Mouse (Mus musculus): Measurements from ENCODE around the gene Bhmt. TPM values are rescaled to one million over a fixed set of nuclear protein-coding genes. Genes with fewer than 3 reads are reported as not detected.
A peak's percentile ranks its signal among the peaks of the same experiment; 100 is the strongest.

Gene Bhmt
- not detected for total RNA-seq (2021)
- long read RNA-seq: 0 reads

DNA sequence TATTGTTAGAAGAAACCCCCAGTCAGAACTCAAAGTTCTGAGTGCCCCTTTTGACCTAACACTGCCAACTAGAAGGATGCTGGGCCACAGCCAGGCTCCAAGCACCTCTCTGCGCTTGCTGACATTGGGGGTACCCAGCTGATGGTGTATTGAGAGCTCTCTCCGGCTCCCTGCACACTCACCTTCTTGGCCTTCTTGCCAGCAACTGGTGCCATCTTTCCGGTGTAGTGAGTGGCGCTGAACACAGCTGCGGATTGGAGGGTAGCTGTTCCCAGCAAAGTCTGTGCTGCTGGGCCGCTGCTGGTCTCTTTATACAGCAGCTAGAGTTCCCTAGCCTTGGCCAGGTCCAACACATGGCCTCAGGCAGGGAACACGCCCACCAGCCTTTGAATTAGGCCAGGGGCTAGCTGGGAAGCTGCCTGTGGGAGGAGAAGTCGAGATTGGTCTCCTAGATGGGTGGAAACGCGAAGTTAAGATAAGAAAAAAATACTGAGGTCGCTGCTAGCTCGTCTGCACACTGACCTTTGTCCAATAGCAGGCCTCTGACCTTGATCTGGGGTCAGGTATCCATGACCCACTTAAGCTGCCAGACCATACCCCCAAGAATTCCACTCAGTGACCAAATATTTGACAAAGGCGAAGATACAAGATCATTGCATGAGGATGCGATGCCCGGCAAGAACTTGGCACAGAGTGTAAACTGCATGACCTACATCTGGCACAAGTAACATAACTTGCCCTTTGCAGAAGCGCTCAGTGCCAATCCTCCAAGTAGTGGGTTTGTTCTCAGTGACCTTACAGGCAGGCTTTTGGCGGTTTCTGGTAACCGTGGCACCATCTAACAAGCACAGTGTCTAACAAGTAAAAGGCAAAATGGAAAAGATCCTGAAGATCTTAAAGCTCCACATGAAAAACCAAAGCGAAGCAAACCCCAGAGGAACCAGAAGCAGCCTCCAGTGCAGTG lies at the start of gene Bhmt:
Bhmt (minus strand) TSS at position 680 of the 964 bp plus-strand sequence.
- no peak for DNase-seq (ENCODE audit: low spot score in 2 of 2)

DNA sequence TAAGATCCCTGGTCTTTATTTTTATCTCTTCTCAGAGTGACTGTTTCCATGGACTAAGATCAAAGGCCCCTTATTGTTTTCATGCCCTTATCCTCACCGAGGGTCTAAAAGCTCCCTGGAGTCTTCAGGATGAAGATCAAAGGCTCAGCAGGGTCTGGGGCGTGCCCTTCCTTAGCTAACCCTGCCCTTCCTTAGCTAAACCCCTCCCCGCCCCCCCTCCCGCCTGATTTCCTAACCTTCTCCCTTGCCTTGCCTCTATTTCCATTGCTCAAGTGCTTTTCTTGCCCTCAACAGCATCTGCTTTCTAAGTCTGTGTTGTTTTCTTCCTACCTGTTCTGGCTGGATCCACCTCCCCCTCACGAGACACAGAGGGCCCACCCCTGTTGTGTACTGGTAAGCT lies 49.6 kb upstream of the Bhmt start:
- DNase-seq (ENCODE audit: low spot score in 2 of 2): no peak

DNA sequence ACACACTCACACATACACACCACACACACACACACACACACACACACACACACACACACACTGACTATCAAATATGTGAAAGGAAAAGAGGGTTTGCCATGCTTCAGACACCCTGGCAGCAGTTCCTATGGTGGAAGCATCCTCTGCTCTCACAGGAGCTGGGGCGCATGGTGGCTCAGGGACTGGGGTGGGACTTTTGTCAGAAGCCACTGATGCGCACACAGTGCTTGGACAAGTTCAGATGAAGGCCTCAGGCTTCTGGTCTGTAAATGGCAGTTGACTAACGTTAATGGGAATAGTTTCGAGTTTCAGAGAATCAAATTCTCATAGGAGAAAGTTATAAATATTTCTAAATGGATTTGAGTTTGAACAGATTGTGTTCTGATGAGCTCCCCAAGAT lies 47.5 kb upstream of the Bhmt start:
- no peak for DNase-seq (ENCODE audit: low spot score in 2 of 2)

DNA sequence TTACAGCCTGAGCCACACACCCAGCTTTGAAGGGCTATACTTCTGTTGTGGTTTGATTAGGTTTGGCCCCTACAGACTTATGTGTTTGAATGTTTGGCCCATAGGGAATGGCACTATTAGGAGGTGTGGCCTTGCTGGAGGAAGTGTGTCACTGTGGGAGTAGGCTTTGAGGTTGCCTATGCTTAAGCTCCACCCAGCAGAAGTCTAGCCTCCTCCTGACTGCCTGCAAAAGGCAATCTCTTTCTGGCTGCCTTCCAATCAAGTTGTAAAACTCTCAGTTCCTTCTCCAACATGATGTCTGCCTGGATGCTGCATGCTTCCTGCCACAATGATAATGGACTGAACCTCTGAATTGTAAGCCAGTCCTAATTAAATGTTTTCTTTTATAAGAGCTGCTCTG lies 45.6 kb upstream of the Bhmt start:
- no peak for DNase-seq (ENCODE audit: low spot score in 2 of 2)

DNA sequence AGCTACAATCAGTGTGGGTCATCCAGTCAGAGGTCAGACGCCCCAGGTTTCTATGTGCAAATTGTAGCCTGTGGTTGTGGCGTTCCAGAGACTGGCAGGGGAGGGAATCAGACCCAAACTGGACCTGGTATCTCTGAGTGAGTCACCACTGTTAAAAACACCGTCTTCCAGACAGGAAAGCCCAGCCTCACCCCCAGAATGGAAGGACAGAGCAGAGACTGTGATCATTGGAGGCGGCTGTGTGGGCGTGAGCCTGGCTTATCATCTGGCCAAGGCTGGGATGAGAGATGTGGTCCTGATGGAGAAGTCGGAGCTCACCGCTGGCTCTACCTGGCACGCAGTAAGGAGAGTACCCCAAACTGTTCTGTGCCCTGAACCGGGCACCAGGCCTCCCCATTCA lies 39.1 kb upstream of the Bhmt start:
- no peak for DNase-seq (ENCODE audit: low spot score in 2 of 2)

DNA sequence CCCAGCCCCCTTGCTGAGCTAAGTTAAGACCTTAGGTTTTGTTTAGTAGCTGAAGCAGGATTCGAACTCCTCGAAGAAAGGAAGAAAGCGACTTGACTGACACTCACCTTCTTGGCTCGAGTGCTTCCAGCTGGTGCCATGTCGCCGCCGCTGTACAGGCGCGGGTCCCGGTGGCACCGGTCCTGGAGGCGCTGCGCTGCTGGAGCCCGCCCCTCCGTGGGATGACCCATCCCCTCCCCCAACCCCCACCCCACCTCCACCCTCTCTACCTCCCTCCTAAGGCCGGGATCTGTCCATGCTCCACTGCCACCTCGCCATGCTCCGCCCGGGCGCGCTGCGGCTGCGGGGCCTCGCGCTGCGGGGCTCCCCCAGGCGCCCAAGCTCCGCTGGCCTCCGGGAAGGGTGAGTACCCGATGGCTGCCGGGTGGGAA lies 36.4 kb upstream of the Bhmt start, which contains the start of the genes Bhmt2 and Dmgdh:
Bhmt2 (minus strand) TSS at position 172 of the 431 bp plus-strand sequence.
Dmgdh (plus strand) TSS at position 303 of the 431 bp plus-strand sequence.
- no peak for DNase-seq (ENCODE audit: low spot score in 2 of 2)

DNA sequence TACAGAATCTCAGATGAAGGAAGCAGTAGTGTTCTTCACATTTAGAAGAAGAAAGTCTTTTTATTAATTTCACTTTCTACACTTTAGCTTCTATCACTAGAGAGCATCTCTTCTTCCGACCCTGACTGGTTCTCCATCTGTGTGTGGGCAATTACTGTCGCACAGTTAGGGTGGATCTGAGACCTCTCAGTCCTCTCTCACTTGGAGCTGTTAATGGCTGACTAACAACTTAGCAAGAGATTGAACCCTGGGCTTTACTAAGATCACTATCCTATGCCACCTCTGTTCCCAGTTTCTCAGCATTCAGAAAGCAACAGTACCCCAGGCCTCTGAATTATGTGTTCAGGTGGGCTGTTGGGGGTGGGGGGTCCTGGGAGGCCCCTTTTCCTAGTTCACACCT lies 35.5 kb upstream of the Bhmt start:
- DNase-seq (ENCODE audit: low spot score in 2 of 2): no peak

DNA sequence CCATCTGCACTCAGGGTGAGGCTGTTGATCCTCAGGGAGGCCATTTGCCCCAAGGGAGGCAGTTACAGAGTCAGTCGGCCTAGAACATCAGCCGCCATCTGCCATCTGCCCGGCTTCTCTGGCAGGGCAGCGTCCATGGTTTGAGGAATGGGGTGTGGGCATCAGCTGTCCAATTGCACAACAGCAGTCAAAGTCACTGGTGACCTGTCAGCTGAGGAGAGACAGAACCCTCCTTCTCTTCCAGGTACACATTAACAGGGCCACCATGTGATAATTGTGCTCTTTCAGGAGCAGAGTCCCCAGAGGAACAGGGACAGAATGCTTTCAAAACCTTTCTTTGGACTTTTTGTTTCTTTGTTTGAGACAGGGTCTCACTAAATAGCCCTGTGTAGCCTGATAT lies 34.6 kb upstream of the Bhmt start:
- DNase-seq (ENCODE audit: low spot score in 2 of 2): no peak

DNA sequence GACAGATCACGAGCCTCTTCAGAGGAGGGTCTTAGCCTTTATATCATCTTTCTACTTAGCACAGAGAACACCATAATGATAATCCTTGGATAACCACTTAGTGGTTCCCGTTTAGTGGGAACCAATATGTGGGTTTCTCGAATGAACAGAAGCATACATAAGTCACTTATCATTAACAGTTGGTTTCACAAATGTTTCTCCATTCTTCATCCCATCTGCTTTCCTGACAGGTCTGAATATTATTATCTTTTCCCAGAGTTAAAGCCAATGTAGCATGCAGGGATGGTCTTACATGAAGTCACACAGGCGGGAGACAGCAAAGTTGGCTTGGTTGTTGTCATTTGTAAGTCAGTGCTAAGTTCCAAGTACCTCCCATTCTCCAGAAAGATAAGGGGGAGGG lies 29.8 kb upstream of the Bhmt start:
- no peak for DNase-seq (ENCODE audit: low spot score in 2 of 2)

DNA sequence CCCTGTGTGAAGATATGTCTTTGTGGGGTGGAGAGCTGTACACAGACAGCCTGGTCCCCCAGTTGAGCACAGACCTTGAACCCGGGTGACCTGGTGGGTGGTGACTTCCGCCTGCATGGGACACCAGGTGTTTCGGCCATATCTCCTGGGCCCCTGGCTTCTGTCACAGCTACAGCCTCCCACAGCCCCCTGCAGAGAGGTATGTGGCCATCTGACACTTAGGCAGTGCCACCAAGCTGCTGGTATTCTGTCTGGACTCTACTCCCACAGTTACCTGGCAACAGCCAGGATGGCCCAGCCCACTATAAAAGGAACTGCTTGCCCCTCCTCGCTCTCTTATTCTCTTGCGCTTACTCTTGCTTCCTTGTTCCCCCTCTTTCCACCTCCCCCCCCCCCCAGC lies 20.2 kb upstream of the Bhmt start:
- no peak for DNase-seq (ENCODE audit: low spot score in 2 of 2)

DNA sequence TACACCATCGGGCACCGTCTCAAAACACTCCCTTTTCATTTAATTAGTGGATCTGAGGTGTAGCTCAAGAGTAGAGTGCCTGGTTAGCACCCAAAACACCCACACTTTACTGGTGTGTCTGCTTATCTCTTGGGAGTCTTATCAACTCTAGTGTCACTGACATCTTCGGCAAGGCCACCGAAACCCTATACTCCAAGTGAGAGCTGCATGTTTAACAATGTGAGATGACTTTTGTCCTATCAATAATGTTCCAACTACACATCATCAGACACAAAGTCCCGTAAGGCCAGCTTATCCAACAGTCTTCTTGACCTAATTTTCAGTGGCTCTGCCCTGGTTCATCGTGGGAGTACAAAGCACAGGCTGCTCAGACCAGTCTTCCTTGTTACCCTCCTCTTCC lies 15.6 kb upstream of the Bhmt start:
- DNase-seq (ENCODE audit: low spot score in 2 of 2): no peak

DNA sequence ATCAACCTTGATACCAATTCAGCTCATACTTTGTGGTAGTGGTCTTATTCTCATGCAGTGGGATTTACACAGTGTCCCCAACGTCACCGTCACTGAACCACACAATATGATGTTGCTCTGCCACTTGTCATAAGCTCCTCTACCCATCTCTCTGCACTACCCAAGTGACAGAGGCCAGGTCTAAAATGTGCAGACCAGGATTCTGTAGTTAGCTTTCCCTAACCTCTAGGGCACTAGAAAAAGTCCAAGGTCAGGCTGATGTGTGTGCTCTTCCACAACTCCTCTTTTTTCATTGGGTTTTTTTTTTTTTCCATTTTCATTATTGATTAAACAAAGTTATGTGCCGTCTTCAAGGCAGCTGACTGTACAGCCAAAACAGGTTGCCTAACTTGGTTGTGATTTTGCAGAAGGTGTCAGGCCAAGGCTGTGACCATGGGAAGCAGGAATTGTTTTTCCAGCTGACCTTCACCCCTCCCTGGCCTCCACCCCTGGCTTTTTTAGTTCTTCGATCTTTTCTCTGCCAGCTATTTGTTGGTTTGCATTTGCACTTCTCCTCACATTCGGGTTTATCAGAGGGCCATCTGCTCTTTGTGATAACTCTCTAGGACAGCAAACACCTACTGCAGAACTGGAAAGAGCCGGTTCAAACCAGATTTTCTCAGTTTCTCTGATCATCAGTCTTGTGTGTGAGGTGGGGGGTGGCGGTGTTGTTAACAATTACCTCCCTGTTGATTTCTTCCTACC lies 10.8 kb upstream of the Bhmt start:
- DNase-seq (ENCODE audit: low spot score in 2 of 2): no peak

DNA sequence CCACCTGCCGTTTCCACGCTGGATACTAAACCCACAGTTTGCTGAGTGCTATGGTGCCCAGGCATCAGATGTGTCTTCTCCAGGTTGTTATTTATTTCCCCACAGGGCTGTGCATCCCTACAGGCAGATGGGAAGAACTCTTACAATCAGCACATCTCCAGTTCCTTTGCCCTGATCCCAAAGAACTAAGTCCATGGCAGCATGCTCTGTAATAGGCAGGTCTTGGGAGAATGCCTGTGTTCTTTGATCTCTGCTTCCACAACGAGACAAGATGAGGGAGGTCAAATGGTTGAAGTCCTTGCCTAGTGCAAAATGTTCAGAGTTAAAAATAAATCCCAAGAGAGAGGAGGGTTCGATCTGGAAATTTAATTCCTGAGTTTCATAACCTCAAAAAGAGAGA lies 1.9 kb upstream of the Bhmt start:
- no peak for DNase-seq (ENCODE audit: low spot score in 2 of 2)

DNA sequence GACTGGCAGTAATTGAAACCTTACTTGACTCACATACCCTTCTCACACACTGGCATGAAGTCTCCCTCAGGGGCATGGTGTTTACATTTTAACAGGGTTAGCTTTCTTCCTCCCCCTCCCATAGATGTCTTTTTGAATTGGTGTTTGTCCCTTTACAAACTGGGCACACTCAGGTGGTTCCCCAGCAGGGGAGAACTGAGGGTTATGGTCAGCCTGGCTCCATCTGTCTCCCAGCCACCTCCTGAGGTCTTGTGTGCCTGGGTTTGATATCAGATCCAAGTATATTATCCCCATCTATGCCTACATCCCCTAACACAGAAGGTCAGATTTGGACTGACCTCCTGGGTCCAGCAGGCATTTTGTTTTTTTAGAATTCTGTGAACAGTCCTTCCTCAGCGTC lies 1.2 kb downstream of the Bhmt start:
- DNase-seq (ENCODE audit: low spot score in 2 of 2): no peak

DNA sequence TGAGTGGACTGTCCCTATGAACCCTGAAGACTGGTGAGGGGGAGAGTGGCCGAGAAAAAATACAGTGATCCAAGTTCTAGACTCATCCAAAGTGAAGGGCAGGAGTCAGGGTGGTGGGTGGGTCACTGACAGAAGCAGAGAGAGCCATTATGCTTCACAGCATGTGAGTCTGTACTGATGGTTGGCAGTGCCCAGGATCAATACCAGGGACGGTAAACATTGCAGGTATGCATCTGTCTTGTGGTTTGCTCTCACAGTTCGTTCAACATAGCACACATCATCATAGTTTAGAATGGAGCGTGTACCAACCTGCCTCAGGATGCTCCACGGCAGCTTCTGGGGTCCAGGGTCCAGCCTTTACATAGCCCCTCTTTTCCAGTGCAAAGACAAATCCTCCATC lies 4.8 kb downstream of the Bhmt start:
- no peak for DNase-seq (ENCODE audit: low spot score in 2 of 2)

DNA sequence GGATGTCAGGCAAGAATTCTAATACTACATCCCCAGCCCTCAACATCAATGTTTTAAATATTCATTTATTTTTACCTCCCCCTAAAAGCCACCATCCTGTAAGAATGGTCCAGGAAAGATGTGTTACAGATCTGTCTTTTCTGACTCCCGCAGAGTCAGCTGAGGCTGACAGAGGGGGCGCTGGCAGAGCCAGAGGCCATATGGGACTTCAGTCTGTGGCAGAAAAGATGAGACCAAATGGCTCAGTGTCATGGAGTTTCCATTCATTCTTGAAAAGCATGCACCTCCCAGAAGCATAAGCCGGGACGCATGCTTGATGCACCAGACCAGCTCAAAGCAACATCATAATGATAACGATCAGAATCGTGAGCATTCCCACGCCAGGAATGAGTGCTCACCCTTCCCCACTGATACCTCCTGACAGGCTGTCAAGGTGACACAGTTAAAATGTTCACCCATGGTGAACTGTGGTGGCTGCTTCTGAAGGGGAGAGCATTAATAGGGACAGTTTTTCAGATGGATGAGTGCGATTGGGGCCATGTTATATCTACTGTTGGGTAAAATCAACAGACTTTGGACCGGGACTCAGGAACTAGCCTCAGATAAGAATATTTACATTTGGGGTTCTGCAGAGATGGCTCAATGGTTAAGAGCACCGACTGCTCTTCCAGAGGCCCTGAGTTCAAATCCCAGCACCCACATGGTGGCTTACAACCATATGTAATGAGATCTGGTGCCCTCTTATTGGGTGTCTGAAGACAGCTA lies 6.6 kb downstream of the Bhmt start:
- DNase-seq (ENCODE audit: low spot score in 2 of 2): peak; percentile 31 to 47

DNA sequence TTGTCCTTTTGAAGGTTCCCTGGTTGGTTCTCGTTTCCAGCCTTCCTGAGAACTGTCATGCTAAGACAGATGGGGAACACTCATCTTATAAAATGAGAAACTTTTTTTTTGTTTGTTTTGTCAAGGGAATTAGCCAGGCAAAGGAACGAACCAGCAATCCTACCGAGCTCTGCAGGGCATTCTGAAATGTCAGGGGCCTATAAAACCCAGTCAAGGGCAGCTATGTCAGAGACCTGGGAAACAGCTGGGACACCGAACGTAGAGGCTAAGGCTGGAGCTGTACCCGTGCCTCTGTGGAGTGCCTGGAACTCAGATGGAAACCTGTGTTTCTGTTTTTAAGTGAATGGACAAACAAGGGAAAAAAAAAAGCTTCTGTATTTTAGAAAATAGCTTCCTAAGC lies 8.9 kb downstream of the Bhmt start:
- DNase-seq (ENCODE audit: low spot score in 2 of 2): no peak

DNA sequence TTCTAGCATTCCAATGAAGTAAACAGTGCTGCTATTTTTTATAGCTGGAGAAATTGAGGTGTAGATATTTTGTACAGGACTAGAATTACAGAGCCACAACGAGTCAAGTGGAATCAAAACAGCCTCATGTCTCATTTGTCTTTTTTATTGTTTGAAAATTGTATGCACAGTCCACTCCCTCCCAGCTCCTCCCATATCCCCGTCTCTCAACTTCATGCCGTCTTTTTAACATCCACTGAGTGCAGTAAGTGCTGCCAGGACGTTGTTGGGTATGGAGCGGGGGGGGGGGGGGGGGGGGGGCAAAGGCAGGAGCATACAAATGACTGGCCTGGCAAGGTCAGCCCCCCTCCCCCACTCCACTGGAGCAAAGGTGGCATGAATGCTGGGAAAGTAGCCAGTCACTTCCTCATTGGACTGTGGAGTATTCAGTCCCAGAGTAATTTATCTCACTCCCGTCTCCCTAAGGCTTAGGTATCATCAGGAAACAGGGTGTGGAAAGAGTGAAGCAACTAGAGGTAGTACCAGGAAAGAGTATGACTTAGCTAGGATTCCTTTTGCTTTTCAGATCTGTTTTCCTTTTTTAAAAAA lies 23.3 kb downstream of the Bhmt start:
- DNase-seq (ENCODE audit: low spot score in 2 of 2): no peak

DNA sequence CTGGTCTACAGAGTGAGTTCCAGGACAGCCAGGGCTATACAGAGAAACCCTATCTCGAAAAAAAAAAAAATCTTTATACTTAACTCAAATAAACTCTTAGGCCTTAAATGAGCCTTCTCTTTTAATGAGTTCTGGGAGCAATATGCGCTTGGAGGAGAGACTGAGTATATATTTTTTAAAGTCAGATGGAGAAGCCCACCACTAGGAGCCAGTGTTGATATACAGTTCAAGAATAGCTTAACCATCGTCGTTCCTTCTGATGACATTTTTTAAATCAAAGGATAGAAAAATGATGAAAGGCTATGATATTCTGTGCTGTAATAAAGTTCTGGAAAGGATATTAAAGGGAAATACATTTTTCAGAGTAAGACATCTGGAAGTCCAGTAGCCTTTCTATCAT lies 24.0 kb downstream of the Bhmt start:
- no peak for DNase-seq (ENCODE audit: low spot score in 2 of 2)

DNA sequence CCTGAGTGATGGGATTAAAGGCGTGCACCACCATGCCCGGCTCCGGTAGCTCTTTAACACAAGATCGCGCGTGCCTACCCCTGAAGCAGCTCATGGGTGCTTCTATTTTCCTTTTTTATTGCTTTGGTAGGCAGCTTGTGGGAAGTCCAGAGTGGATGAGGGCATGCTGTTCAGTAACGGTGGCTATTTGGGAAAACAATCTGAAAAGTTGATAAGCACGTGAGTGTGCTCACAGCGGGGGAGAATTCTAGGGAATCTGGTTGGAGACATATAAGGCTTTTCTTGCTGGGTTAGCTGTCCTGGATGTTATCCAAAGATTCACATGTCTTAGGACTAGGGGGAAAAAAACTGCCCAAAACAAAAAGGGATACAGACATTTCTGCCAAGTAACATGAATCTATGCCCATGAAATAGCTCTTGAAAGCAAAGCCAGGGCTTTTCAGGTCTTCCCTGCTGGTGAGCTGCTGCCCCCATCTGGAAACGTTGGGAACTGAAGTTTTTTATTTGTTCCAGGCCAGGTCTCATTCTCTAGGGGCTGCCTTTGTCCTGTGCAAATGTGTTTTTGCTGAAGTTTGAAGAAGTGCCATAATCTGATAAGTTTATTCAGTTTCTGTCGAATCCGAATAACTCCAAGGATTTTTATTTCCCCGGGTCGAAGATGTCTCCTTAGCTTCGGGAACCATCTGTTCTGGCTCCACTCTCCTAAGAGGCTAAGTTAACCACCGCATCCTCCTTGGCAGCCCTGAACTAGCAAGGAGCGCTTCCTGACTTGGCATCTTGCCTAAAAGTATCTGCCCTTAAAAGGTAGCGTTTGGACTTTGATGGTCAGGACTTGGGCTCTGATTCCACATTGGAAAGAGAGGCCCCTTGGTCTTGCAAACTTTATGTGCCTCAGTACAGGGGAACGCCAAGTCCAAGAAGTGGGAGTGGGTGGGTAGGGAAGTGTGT lies 24.8 kb downstream of the Bhmt start:
- DNase-seq (ENCODE audit: low spot score in 2 of 2): peak; percentile 88 to 92
